Mouse (Mus musculus) lung, postnatal 25 days (tissue): ENCODE measurements around the gene Sh2d1b2.
"Not testable (repeated sequence)": the region's sequence is repeated elsewhere in the genome, so short reads cannot be mapped to it uniquely, and the experiment has no call there.

Source experiments
- DNase-seq: peaks from one replicate; pipeline ENCODE4 v3.0.0; 2022; ENCODE audit warnings: low spot score

Sh2d1b2 gene

DNA sequence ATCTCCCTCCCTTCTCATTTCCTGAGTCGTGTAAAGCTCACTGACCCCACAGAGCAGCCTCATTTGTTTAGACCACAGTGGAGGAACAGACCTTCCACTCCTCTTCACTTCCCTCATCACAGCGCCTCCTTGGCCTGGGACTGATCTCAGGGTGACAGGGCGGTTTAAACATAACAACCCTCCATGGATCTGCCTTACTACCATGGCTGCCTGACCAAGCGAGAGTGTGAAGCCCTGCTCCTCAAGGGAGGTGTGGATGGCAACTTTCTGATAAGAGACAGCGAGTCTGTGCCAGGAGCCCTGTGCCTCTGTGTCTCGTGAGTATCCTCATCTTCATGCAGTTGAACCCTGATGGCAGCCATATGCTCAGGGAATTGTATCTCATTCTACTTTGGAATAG, at the start of gene Sh2d1b2:
Sh2d1b2 (plus strand) TSS at position 62 of the 400 bp plus-strand sequence.
- DNase-seq, result not testable (repeated sequence)

DNA sequence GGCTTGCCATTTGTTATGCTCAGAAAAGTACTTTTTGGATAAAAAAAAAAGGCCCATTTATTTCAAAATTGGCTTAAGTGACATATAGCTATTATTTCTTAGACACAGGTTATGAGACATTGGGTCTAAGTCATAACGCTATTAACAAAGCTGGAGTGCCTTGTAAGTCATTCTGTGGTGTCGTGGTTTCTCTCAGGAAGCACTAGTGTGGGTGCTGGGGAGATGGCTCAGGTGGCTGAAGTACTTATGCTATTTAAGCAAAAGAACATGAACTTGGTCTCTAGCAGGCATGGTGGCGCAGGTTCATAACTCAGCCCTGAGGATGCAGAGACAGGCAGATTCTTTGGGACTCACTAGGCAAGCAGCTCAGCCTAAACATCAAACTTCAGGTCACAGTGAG, 47.4 kb upstream of the Sh2d1b2 start:
- DNase-seq, result no peak

DNA sequence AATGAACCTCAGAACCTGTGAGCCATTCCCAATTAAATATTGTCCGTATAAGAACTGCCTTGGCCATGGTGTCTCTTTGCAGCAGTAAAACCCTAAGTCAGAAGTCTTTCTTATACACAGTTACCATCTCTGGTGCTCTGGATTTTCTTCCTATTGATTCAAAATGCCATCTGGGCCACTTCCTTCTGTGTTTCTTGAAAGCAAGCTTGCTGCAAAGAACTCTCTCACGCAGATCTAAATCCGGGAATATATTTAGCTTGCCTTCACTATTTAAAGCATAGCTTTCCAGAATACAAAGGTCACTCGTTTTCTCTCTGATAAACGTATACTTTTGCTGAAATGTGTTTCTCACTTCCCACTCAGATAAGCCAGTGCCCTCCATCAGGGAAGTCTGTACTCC, 46.0 kb upstream of the Sh2d1b2 start:
- no peak for DNase-seq

DNA sequence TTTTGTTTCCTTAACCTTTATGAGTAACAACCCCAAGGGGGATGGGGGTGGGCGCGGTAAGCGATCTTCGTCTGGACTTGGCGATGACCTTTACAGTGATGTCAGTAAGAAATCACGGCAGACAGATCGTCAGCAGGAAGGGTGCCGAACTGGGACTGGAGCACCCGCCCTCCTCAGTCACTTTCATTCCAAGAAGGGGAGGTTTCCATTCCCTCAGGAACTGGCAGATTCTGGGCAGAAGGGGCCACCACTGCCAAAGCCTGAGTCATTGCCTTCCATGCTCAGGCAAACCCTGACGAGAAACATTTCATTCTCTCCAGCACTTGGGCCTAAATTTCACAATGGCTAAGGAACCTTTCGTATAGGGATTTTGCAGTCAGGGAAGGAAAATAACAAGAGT, 43.9 kb upstream of the Sh2d1b2 start:
- peak; percentile 52 for DNase-seq

DNA sequence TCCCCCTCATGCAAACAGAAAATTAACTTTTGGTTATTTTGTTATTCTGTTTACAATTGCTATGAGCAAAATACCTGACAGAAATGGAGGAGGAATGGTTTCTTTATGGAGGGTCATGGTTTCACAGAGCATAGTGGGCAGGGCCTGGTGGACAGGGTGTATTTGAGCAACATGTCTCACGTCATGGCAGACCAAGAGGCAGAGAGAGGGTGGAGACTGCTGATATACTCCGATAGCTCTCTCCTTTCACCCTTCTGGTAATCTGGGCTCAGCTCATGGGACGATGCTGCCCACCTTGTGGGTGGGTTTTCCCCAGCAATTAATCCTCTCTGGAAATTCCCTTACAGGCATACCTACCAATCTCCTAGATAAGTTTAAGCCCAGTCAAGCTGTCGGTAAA, 42.3 kb upstream of the Sh2d1b2 start:
- DNase-seq, result no peak

DNA sequence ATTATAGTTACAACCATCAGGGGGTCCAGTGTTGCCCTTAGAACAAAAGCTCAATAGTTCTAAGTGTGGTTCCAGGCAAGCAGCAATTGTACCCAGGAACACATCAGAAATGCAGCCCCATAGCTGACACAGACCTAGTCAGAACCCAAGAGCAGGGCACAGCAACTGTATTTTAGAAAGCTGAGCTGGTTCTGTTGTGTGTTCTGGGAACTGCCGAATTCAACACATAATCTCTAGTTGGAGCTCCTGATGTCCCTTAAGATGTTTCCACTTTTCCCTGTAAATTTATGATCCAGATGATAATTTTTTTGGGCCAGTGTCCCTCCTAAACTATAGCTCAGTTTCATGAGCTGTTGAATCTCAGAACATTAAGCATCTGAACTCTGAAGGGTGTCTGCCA, 40.6 kb upstream of the Sh2d1b2 start:
- DNase-seq, result no peak

DNA sequence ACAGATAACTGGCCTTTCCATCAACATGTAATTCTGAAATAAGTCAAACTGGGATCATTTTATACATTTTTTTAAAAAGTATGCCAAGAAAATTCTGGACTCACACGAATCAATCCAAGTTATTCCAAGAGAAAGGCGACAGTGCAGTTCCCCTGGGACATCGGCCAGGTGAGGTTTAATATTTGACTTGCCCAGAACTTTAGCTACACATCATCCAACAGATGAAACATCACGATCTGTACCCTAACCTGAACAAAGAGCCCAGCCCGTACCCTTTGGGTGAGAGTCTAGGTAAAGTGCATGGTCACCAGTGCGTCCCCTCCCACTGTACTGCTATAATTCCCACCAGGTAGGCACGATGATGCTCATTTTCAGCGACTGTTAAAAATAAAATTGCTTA, 36.3 kb upstream of the Sh2d1b2 start:
- no peak for DNase-seq

DNA sequence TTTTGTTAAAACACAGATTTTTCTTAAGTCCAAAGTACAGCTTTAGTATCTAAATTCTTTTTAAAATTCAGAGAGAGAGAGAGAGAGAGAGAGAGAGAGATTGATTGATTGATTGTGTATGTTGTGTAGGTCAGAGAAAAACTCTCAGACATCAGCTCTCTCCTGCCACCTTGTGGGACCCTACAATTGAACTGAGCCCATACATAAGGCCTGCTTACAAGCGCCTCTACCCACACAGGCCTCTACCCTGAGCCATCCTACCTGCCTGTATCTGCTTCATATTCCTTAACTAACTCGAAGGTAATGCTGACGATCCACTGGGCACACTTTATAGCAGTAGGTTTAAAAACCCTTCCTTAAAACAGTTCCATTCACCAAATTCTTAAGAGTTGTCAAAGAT, 32.2 kb upstream of the Sh2d1b2 start:
- DNase-seq, result peak; percentile 19

DNA sequence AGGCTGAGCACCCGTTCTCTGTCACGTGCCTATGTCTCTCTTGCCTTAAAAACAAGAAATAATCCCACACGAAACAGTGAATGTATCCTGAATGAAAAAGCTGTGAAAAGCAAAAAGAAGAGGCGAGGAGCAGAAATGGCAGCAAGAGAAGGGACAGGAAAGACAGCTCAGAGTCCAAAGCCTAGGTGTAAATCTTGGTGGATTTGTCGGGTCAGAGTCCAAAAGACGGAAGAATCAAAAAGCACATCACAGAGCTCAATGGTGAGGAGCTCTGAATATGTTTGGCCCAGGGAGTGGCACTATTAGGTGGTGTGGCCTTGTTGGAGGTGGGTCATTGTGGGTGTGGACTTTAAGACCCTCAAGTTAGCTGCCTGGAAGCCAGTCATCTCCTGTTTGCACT, 26.2 kb upstream of the Sh2d1b2 start:
- DNase-seq, result no peak

DNA sequence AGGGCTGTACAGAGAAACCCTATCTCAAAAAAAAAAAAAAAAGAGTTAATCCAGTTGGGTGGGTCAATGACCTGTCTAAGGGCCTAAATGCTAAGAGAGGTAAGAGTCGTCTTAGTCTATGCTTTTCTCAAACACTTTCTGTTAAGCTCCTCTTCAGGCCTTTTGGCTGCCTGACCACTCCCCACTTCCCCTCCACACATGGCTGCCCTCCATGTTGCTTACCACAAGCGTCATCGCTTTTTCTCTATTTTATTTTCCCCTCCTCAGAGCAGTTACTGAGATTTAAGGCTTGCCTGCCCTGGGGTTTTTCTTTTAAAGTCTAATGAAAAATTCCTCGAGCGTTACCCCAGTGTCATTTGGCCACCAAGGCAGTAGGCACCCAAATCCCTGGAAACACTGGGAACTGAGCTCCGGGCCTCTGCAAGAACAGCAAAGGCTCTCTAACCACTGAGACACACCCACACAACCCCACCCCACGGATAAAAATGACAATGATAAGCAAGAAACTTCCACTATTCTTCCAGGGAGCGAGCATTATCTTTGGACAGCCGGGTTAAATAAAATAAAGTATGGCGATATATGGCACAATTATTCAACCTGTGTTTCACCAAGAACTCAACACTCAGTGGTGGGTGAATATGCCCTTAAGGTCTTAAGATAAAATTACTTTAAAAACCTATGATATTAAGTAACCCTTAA, 19.2 kb upstream of the Sh2d1b2 start:
- no peak for DNase-seq

DNA sequence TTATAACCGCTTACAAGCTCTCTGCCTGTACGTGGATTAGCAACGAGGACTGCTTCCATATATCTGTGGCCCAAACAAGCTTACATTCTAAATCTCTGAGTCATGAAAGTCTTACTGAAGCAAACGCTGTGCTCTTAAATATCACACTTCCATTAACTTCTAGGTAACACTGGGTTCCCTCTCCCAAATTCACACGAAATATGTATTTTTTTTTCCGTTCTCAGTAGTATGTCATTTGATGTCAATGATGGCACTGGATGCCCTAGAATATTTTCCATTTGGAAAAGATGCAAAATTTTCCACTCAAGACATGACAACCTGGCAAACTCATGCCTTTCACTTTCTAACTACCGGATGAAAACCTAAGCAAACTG, 18.2 kb upstream of the Sh2d1b2 start:
- no peak for DNase-seq

DNA sequence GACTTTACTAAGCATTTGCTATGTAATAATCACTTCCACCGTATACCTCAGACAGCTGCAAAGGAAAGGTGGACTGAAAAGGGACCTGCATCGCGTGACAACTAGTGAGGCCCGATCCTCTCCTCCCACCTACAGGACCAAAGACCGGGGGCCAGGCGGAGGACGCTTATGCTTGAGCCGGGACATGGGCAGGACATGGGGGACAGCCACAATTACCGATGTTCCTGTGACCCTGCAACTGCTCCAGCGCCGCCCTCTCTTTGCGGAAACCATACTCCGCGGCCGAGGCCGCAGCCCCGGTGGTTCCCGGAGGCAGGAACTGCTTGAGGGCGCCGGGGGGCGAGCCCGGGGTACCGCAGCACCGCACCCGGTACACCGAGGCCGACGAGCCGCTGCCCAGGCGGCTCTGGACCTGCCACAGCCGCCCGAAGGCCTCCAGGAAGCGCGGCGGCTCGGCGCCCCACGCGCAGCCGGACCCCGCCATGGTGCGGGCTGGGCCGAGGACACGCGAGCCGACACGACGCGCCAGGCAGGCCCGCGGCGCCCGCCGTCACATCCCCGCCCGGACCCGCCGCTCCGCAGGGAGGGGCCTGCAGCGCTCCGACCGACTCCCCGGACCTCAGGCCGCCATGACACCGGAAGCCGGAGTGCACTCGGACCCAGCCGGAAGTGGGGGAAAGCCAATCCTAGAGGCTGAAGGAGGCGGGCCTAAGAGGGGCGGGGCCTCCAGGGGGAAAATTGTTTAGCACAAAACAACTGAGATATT, 17.6 kb upstream of the Sh2d1b2 start, which contains the start of gene Uhmk1:
Uhmk1 (minus strand) TSS at position 641 of the 766 bp plus-strand sequence.
- peak; percentile 92 for DNase-seq

DNA sequence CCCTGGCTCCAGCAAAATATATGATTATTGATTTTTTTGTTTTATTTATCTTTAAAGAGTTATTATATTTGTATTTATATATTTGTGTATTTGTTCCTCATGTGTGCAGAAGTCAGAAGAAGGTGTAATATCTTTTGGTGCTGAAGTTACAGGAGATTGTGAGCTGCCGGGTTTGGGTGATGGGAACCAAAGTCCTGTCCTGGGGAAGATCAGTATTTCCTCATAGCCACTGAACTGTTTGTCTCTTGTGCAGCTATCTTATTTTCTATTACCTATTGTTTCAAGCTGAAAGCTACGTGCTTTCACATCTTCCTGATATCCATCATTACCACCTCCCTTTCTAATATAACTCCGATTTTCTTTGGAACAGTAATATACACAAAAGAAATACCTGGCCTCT, 17.0 kb upstream of the Sh2d1b2 start:
- no peak for DNase-seq

DNA sequence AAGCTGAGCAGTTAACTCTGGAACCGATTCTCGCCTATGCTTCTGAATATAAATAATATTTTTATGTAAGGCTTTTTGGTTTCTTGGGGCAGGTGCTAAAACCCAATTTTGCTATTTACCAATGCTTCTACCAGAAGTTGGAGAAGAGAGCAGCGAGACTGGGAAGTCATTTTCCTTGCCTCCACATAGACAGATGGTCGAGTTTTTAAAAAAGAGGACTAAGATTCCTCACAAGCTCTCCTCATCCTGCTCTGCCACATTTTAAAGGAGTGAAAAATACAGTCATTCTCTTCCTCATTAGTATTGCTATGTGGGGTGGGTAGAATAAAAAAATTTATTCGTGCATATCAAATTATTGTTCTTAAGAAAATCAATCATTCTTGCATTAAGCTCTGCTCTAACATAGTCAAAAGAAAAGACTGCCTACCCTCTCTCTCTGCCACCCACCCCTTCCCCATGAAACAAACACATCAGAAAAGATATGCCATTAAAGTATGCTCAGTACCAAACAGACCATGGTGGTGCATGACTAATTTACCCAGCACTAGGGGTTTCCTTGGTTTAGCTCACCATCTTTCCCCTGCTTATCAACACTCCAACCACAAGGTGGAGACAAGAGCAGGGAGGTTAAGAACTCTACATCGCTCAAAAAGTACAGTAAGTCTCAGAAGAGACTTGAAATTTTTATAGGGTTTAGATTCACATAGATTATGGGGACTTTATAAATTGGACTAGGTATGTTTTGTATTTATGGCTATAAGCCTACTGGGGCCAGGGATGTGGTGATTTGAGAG, 14.3 kb upstream of the Sh2d1b2 start:
- peak; percentile 21 for DNase-seq

DNA sequence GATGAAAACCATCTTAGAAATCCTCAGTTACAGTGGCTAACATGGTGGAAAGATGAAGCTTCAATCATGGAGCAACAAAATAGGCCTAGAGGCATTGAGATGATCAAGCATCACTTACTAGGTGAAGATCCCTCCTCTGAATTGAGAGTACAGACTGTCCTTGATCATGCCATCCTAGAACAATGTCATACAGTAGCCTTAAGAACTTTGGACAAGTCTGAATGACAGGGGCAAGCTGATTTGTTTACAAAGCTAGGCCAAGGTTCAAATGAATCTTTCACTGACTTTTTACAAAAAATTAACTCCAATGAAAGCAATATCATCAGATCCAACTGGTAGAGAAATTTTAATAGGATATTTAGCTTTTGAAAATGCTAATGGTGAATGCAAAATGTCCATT, 12.2 kb upstream of the Sh2d1b2 start:
- no peak for DNase-seq

DNA sequence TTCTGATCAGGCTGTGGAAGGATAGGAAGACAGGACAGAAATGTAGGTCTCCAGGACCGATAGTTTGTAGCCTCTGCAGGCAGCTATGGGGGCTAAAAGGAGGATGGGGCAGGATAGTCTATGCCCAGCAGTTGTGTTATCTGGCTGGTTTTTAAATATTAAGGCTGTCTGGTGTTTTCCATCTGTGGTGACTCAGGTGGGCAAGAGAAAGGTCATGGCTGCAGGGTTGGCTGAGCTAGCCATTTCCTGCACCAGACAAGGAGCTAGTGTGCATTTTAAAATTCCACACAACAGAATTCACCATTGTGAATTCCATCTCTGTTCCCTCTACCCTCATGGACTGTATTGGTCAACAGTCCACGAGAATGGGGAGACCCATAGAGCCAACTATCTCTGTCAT, 9.3 kb upstream of the Sh2d1b2 start:
- DNase-seq, result no peak

DNA sequence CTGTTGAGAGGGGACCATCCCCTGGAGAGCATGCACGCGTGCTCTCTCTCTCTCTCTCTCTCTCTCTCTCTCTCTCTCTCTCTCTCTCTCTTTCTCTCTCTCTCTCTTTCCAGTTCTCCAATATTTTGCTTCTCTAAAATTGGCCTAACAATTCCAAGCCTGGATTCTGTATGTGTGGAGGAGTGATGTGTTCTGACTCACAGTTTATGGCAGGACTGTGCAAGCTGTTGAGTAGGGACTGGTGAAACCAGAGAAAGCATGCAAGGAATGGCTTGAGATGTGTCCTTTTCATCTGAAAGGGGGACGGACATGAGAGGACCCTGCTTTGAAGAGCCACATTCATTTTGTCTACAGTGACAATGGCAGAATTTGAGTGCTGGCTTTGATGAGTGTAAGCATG, 12.5 kb downstream of the Sh2d1b2 start:
- no peak for DNase-seq

DNA sequence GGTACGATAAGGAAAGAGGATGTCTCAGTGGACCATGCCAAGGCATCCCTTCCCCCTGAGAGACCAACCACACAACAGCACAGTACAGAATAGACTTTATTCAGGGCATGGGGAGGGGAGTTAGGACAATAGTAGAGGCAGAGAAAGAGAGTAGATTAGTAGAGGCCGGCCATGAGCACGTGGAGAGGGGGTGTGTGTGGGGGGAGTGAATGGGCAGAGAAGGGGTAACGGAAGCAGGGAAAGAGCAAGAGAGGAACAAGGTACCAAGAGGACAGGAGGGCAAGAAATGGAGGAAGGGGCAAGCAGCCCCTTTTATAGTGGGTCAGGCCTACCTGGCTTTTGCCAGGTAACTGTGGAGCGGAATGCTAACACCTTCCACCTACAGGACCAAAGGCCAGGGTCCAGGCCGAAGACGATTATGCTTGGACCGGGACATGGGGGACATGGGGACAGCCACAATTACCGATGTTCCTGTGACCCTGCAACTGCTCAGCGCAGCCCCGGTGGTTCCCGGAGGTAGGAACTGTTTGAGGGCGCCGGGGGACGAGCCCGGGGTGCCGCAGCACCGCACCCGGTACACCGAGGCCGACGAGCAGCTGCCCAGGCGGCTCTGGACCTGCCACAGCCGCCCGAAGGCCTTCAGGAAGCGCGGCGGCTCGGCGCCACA, 22.5 kb downstream of the Sh2d1b2 start:
- no peak for DNase-seq

DNA sequence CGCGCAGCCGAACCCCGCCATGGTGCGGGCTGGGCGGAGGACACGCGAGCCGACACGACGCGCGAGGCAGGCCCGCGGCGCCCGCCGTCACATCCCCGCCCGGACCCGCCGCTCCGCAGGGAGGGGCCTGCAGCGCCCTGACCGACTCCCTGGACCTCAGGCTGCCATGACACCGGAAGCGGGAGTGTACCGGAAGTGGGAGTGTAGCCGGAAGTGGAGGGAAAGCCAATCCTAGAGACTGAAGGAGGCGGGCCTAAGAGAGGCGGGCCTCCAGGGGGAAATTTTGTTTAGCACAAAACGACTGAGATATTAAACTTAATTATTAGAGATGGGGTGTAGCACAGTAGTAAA, 23.0 kb downstream of the Sh2d1b2 start:
- DNase-seq, result peak; percentile 89

DNA sequence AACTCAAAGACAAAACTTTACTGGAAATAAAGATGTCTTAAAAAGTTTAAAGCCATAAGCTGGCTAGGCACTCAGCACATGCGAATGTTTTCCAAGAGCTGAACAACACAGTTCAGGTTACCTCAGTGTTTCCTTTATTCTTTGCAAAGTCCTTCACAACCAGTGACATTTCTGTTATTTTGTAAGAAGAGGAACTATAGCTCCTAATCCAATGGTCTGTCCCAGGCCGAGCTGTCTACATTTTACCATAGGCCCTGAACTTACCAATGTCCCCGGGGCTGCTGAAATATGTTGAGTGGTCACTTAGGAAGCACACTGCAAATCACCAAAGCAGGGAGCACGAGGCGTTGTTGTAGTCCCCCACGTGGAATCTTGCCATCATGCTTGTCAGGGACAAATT, 37.7 kb downstream of the Sh2d1b2 start:
- DNase-seq, result no peak

DNA sequence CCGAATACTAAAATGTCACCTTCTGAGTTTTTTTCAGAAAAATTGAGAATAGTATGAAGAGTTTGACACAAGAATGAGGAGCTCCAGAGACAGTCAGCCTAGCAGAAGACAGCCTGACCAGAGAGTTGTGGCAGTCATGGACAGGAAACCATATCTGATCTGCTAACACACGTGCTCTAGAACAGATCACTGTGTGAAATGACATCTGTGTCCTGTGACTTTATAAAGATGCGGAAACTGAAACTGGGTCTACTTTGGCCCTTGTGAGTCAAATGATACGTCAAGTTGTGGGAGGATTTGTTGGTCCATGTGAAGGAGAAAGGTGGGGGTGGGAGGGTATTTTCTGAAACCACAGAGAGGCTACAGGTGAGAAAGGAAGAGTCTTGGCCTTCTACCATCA, 38.1 kb downstream of the Sh2d1b2 start:
- no peak for DNase-seq

DNA sequence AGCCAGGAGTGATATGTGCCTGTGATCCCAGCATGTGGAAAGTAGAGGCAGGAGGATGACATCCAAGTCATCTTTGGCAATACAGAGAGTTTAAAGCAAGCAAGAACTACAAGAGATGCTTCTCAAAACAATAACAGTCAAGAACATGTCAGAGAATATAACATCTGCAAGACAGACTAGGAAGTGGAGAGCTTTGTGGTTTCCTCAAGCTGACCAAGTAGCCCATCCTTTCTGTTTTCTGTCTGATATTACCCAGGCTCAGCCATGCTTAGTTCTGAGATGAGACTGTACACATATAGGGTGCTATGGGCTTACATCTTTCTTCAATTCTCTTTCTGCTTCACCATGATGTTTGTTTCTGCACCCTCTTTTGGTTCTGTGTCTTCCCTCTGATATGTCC, 40.7 kb downstream of the Sh2d1b2 start:
- no peak for DNase-seq

DNA sequence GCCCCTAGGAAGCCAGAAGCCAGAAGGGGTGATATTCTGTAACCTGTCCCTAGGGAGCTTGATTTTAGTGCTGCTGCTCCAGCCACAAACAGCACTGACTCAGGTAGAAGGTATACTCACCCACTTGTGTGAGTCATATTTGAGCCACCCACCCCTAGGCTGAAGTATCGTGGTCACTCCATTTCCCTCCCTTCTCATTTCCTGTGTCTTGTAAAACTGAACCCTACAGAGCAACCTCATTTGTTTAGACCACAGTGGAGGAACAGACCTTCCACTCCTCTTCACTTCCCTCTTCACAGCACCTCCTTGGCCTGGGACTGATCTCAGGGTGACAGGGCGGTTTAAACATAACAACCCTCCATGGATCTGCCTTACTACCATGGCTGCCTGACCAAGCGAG, 44.5 kb downstream of the Sh2d1b2 start, which contains the start of gene Sh2d1b1:
Sh2d1b1 (plus strand) TSS at position 305 of the 400 bp plus-strand sequence.
- no peak for DNase-seq
